Mouse (Mus musculus): ENCODE measurements around the gene Ip6k3.

Ip6k3 gene

GRCm38 (mm10) chr17:27181666-27182065 is 14.1 kb upstream of the Ip6k3 start:
- DNase-seq = no peak

GRCm38 (mm10) chr17:27179681-27180280 is 12.2 kb upstream of the Ip6k3 start:
- DNase-seq = no peak

GRCm38 (mm10) chr17:27178427-27179177 is 11.0 kb upstream of the Ip6k3 start:
- no peak for DNase-seq

GRCm38 (mm10) chr17:27178019-27178418 is 10.4 kb upstream of the Ip6k3 start:
- DNase-seq = no peak

GRCm38 (mm10) chr17:27176754-27177153 is 9.2 kb upstream of the Ip6k3 start:
- DNase-seq = no peak

GRCm38 (mm10) chr17:27176287-27176686 is 8.7 kb upstream of the Ip6k3 start:
- no peak for DNase-seq

GRCm38 (mm10) chr17:27175196-27175874 is 7.7 kb upstream of the Ip6k3 start:
- DNase-seq = no peak

- no peak for DNase-seq
Observed at GRCm38 (mm10) chr17:27173715-27174114, 6.1 kb upstream of the Ip6k3 start.

GRCm38 (mm10) chr17:27172459-27172858 is 4.9 kb upstream of the Ip6k3 start:
- no peak for DNase-seq

GRCm38 (mm10) chr17:27171121-27171520 is 3.5 kb upstream of the Ip6k3 start:
- DNase-seq = no peak

GRCm38 (mm10) chr17:27169952-27170695 is 2.5 kb upstream of the Ip6k3 start:
- no peak for DNase-seq

- no peak for DNase-seq
Observed at GRCm38 (mm10) chr17:27168569-27168968, 974 bp upstream of the Ip6k3 start.

- DNase-seq = no peak
Observed at GRCm38 (mm10) chr17:27166901-27167300, 694 bp downstream of the Ip6k3 start.

GRCm38 (mm10) chr17:27165054-27165773 is 2.4 kb downstream of the Ip6k3 start:
- DNase-seq = no peak

GRCm38 (mm10) chr17:27160905-27161304 is 6.7 kb downstream of the Ip6k3 start:
- no peak for DNase-seq

- no peak for DNase-seq
Observed at GRCm38 (mm10) chr17:27159169-27159568, 8.4 kb downstream of the Ip6k3 start.

- no peak for DNase-seq
Observed at GRCm38 (mm10) chr17:27158439-27158838, 9.2 kb downstream of the Ip6k3 start.

GRCm38 (mm10) chr17:27155752-27156151 is 11.8 kb downstream of the Ip6k3 start:
- no peak for DNase-seq

GRCm38 (mm10) chr17:27154881-27155280 is 12.7 kb downstream of the Ip6k3 start:
- DNase-seq = no peak

- no peak for DNase-seq
Observed at GRCm38 (mm10) chr17:27154256-27154655, 13.3 kb downstream of the Ip6k3 start.

- DNase-seq = no peak
Observed at GRCm38 (mm10) chr17:27153773-27154193, 13.8 kb downstream of the Ip6k3 start.

- no peak for DNase-seq
Observed at GRCm38 (mm10) chr17:27152976-27153723, 14.4 kb downstream of the Ip6k3 start.
